Mouse (Mus musculus) liver, postnatal 0 days (tissue): ENCODE measurements around the gene Efnb2.

ENCODE experiments used
- CTCF ChIP-seq: sonication (generic); IDR thresholded peaks from 2 replicates; pipeline ENCODE4 v1.5.1; 2016; ENCODE audit warnings: antibody characterized with exemption, low read depth
- EP300 ChIP-seq: IDR thresholded peaks from 2 replicates; pipeline ENCODE4 v1.6.1; 2016; ENCODE audit warnings: antibody characterized with exemption, low read depth, mild to moderate bottlenecking

DNA sequence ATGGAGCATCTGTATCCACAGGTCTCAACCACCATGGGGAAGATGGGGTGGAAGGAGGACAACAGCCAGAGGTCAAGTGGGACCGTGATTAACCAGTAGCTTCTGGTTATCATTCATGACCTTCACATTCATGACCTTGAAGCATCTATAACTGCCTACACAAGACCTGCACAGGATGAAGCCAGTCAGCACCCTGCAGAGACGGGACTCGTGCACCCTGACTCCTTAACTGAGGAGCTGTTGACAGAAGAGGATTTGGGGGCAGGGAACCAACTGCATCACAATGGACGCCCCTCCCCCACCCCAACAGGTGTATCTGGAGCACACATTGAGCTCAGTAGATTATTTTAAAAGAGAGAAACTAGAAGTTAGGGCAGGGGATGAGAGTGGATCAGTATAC is 49.1 kb downstream of the Efnb2 start:
- TF ChIP-seq CTCF: no peak
- TF ChIP-seq EP300: no peak
